Mouse (Mus musculus): ENCODE measurements at regions not wholly inside any gene's neighbourhood (a gene's known extent, or its start where the extent isn't known, plus 50 kb on each side); places are given as distances from the start of the nearest gene placed in this dataset.

DNA sequence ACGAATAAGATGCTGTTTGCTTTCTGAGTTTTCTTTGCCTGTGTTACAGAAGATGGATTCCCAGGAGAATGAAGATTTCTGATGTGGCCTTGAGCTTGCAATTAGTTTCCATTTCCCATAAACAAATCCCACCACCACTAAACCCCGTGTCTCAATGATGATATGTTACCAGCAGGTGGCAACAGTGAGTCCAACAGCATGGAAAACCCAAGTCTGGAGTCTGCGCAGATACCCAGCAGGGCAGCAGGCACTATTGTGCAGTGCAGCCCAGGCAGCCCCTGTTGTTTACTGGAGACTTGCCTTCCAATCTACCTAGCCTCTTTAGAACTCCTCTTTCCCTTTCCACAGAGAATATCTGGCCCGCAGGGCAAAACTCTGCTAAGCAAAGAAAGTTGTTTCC is 62.7 kb downstream of the Bmp2 start:
- peak; percentile 73 for DNase-seq (ENCODE audit: extremely low spot score, low read depth, low spot score)

DNA sequence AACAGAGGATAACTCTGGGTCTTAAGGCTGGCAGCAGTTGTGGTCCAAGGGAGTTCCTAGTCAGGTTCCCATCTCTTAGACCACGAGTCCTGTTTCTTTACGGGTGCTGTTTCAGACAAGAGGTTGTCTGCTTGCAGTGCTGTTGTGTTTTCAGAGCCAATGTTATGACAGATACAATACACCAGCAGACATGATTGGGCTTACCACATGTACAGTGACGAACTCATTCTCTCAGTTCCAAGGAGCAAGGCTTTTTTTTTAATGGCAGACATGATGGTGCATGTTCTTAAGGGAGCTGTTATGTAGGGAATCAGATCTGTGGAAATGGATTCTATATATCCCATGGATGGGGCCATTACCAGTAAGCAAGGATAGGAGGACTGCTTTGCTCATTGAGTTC is 63.3 kb downstream of the Bmp2 start:
- no peak for DNase-seq (ENCODE audit: extremely low spot score, low read depth, low spot score)

DNA sequence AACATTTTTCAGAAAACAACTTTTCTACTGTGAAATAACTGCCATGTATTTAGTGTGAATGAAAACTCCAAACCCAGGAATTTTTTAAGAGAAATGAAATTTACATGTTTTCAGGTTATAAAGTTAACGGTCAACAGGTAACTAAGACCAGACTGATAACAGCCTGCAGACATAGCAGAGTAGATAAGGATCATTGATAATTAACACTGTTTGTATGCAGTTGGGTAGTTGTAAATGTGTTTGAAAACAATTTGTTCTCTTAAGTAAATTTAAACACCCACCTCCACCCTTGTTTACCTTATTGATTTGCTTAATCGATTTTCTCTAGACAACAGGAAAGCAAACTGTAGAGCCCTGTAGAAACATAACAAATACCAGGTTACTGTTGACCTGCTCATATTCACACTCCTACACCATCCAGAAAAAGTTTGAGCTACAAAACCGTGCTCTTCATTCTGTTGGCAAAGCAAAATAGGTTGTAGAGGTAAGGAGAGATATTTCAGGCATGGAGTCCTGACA is 65.4 kb downstream of the Bmp2 start:
- DNase-seq (ENCODE audit: extremely low spot score, low read depth, low spot score): no peak

DNA sequence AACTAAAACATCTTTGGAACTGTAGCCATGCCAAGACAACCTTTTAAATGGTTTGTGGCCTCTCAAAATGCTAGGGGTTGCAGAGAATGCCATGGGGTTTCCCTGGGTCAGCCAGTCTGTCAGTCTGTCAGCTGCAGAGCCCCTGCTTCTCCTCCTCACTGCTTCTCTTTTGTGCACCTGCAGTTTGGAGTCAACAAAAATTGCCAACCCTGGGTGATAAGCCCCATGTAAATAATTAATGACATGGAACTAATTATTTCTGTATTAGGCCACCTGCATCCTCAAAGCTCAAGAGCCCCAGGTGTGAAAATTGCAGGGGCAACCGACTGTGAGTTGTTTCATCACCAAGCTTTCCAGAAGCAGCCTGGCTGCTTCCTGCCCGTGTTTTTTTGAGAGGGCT is 70.6 kb downstream of the Bmp2 start:
- no peak for DNase-seq (ENCODE audit: extremely low spot score, low read depth, low spot score)

GRCm38 (mm10) chr2:133625542-133625941 is 73.6 kb downstream of the Bmp2 start:
- no peak for DNase-seq (ENCODE audit: extremely low spot score, low read depth, low spot score)

GRCm38 (mm10) chr2:133628874-133629273 is 76.9 kb downstream of the Bmp2 start:
- no peak for DNase-seq (ENCODE audit: extremely low spot score, low read depth, low spot score)

- peak; percentile 76 for DNase-seq (ENCODE audit: extremely low spot score, low read depth, low spot score)
Observed at GRCm38 (mm10) chr2:133635434-133635833, 83.5 kb downstream of the Bmp2 start.

DNA sequence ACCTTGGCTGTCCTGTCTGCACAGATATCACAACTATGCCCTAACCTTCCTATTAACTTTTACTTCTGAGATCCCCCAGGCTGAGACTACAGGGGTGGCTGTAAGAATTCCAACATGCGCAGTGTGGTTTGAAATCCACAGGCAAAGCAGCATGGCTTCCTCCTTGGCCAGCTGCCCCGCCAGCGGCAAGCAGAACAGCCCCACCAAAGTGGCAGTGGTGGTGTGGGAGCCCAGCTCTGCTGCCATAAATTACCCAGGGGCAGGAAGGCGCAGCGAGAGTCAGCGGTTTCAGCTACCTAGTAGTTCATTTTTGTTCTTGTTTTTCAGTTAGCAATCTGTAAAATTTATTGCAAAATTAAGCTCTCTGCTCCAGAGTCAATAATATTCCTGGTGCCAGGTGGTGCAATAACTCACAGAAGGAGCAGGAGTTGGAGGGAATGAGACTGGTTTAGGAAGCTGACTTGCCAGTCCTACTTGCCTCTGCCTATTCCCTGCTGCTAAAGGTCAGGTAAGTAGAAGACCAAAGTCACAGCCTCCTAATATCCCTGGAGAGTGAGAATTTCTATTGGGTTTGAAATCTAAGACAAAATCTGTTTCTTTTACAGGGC is 98.0 kb downstream of the Bmp2 start:
- DNase-seq (ENCODE audit: extremely low spot score, low read depth, low spot score): no peak

DNA sequence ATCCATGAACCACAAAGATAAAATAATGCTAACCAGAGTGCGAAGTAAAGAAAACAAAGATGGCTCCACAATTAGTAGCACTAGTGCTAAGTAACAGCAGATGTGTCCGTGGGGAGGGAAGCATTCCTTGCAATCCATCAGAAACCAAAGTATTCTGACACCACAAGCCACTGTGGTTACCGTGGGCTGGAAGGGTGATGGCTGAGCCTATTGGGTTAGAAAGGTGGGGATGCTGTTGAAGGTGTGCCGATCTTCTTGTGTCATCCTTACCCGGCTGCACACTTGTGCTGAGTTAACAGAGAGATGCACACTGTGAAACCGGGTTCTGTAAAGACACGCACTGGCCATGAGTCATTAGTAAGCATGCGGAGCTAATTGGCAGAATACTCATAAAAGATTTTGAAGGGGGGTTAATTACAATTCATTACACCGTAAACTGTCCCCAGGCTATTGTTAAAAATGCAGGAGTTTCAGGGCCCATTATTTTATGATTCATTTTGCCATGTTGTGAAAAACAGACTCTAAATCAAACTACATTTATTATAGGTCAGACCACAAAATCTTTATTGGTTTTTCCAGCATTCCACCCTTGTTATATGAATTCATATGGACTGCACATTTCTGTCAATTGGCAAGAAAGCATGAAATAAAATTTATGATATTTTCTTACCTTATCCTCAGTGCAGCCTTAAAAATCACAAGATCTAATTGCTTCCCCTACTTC is 114.5 kb downstream of the Bmp2 start:
- DNase-seq (ENCODE audit: extremely low spot score, low read depth, low spot score): peak; percentile 30

DNA sequence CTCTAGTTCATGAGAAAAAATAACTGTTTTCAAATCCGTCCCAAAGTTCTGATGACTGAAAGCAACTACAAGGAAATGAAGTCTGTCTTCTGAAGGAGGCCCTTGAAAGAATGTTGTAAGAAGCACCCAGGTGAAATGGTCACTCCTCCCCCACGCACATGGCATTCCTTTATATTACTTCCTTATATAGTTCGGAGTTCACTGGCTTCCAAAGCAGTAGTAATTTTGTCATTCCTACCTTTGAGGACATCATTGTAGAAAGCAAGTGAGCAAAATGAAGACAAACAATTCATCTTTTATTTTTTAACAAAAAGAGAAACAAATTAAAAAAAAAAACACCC is 115.1 kb downstream of the Bmp2 start:
- peak; percentile 12 for DNase-seq (ENCODE audit: extremely low spot score, low read depth, low spot score)

GRCm38 (mm10) chr2:133669821-133670220 is 117.9 kb downstream of the Bmp2 start:
- DNase-seq (ENCODE audit: extremely low spot score, low read depth, low spot score): no peak

- DNase-seq (ENCODE audit: extremely low spot score, low read depth, low spot score): no peak
Observed at GRCm38 (mm10) chr2:133671528-133671927, 119.6 kb downstream of the Bmp2 start.

- DNase-seq (ENCODE audit: extremely low spot score, low read depth, low spot score): no peak
Observed at GRCm38 (mm10) chr2:133684367-133684766, 132.4 kb downstream of the Bmp2 start.

- DNase-seq (ENCODE audit: extremely low spot score, low read depth, low spot score): no peak
Observed at GRCm38 (mm10) chr2:133688121-133688787, 136.3 kb downstream of the Bmp2 start.

DNA sequence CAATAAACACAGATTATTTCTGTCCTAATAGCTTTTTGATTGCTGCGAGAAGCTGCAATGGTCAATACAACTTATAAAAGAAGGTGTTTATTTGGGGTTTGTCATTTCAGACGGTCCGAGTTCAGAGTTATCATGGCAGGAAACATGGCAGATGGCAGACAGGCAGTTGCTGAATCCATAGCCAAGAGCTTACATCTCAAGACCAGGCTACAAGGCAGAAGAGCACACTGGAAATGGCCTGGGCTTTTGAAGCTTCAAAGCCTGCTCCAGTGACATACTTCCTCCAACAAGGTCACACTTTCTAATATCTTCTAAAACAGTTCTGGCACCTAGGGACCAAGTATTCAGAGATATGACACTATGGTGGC is 136.8 kb downstream of the Bmp2 start:
- no peak for DNase-seq (ENCODE audit: extremely low spot score, low read depth, low spot score)

DNA sequence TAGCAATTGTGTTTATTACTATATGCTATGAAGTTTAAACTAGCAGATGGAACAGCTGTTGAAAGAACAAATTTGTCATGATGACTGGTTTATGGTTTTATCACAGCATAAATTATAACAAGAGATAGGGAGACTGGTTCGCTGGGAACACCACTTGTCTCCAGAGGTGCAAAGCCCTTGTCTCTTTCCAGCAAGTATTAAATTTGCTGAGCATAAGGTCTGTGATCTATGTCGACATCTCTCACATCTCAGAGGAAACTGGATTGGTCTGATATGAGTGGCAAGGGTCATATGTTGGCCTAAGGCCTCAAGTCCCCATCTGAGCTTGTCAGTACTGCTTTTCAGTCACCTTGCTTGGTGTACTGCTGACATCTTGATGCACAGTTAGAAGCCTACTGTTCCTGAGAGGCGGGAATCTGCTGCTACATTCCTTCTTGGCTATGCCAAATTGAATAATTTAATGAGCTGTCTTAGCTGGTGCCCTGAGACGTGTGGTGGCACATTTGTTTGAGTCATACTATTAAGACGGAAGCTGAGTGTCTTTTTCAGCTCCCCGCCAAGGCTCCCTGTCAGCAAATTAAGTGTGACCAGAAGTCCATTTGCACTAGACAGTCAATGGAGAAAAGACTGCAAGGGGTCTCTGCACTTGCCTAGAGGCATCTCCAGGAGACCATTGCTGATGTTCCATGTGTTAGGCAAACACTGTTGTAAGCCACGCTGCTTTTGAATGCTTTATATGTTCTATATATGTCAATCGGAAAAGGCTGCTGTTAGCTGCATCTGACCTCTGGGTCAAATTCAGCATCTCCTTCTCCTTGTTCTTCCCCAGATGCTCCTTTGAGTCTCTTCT is 157.0 kb downstream of the Bmp2 start:
- DNase-seq (ENCODE audit: extremely low spot score, low read depth, low spot score): no peak

DNA sequence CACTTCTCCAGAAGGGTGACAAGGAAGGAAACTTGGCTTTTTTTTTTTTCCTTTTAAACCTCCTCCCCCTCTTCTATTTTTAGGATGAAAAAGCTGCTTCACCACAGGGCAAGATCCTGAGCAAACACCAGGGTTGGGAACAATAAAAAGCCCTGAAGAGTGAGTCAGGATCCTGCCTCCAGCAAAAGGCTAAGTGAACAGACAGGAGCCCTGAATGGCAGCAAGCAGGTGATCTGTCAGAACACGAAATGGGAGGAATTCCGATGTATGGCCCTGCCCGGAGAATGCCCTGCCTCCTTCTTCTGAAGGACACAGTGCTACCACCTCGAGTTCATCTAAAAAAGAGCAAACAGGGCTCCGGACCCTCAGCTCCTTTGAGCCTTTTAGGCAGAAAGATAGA is 164.3 kb downstream of the Bmp2 start:
- DNase-seq (ENCODE audit: extremely low spot score, low read depth, low spot score): no peak

DNA sequence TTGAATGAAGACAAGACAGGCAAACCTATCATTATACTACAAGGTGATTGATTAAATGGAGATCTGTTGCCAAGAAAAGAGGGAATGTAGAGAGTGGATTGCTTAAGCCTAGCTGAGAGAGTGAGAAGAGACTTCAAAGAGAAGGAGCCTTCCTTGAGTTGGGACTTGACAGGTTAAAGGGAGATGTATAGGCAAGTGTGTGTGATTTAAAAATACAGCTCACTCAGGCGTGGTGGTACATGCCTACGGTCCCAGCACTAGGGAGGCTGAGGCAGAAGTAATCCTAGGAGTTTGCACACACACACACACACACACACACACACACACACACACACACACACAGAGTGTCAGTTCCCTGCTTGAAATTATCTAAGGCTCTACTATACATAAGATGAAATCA is 165.1 kb downstream of the Bmp2 start:
- DNase-seq (ENCODE audit: extremely low spot score, low read depth, low spot score): no peak

GRCm38 (mm10) chr2:133724310-133724709 is 172.4 kb downstream of the Bmp2 start:
- DNase-seq (ENCODE audit: extremely low spot score, low read depth, low spot score): no peak

DNA sequence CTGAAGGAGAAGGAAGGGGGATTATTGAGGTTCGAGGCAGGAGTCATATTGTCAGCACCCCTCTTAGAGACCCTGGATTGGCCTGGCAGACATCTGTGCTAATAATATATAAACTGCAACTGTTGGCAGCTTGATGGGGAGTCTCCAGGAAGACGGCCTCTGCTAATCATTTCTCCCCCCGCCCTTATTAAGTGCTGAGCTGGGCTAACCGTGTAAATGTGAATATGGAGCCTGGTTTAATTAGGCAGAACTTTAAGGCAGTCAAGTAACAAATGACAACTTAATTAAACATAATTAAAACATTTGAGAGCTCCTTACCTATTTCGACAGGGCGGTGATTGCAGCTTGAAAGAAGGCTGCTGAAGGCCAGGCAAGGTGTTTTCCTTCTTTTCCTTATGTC is 172.8 kb downstream of the Bmp2 start:
- DNase-seq (ENCODE audit: extremely low spot score, low read depth, low spot score): no peak

- DNase-seq (ENCODE audit: extremely low spot score, low read depth, low spot score): peak; percentile 61
Observed at GRCm38 (mm10) chr2:133734469-133735225, 182.7 kb downstream of the Bmp2 start.
